Mouse (Mus musculus) right cerebral cortex, postnatal 14 days (tissue): ENCODE results near the gene Gstm1.
"Not testable (repeated sequence)": the region's sequence is repeated elsewhere in the genome, so short reads cannot be mapped to it uniquely, and the experiment has no call there.

Experiments
- DNase-seq: peaks from one replicate; pipeline ENCODE4 v3.0.0; 2022

Gene Gstm1

GRCm38 (mm10) chr3:108017473-108018189 lies at the start of gene Gstm1:
Gene Gstm1 (minus strand): TSS chr3:108017973.
- peak; percentile 95 for DNase-seq

GRCm38 (mm10) chr3:108067370-108067934 lies 49.7 kb upstream of the Gstm1 start:
- DNase-seq, result no peak

GRCm38 (mm10) chr3:108065551-108065950 lies 47.8 kb upstream of the Gstm1 start:
- no peak for DNase-seq

GRCm38 (mm10) chr3:108064672-108065071 lies 46.9 kb upstream of the Gstm1 start:
- no peak for DNase-seq

- DNase-seq, result no peak
Observed at GRCm38 (mm10) chr3:108062648-108063047, 44.9 kb upstream of the Gstm1 start.

GRCm38 (mm10) chr3:108061420-108061819 lies 43.6 kb upstream of the Gstm1 start:
- DNase-seq, result peak; percentile 54

- DNase-seq, result no peak
Observed at GRCm38 (mm10) chr3:108050493-108050892, 32.7 kb upstream of the Gstm1 start.

GRCm38 (mm10) chr3:108048306-108048705 lies 30.5 kb upstream of the Gstm1 start:
- no peak for DNase-seq

GRCm38 (mm10) chr3:108046944-108047655 lies 29.3 kb upstream of the Gstm1 start:
- DNase-seq, result no peak

- peak; percentile 79 for DNase-seq
Observed at GRCm38 (mm10) chr3:108044394-108045140, 26.8 kb upstream of the Gstm1 start, which contains the start of gene Gstm4. Gene Gstm4 (minus strand): TSS chr3:108044894.

GRCm38 (mm10) chr3:108033156-108033555 lies 15.4 kb upstream of the Gstm1 start:
- DNase-seq, result no peak

- no peak for DNase-seq
Observed at GRCm38 (mm10) chr3:108032113-108032512, 14.3 kb upstream of the Gstm1 start.

- no peak for DNase-seq
Observed at GRCm38 (mm10) chr3:108028641-108029365, 11.0 kb upstream of the Gstm1 start.

- DNase-seq, result no peak
Observed at GRCm38 (mm10) chr3:108026597-108026996, 8.8 kb upstream of the Gstm1 start.

- DNase-seq, result no peak
Observed at GRCm38 (mm10) chr3:108026049-108026448, 8.3 kb upstream of the Gstm1 start.

- DNase-seq, result no peak
Observed at GRCm38 (mm10) chr3:108025318-108025717, 7.5 kb upstream of the Gstm1 start.

GRCm38 (mm10) chr3:108022650-108023049 lies 4.9 kb upstream of the Gstm1 start:
- DNase-seq, result no peak

GRCm38 (mm10) chr3:108020351-108021022 lies 2.7 kb upstream of the Gstm1 start:
- DNase-seq, result not testable (repeated sequence)

- DNase-seq, result not testable (repeated sequence)
Observed at GRCm38 (mm10) chr3:108019226-108019625, 1.5 kb upstream of the Gstm1 start.

- DNase-seq, result no peak
Observed at GRCm38 (mm10) chr3:108018190-108018820, 532 bp upstream of the Gstm1 start.

GRCm38 (mm10) chr3:108016468-108016867 lies 1.3 kb downstream of the Gstm1 start:
- DNase-seq, result not testable (repeated sequence)
